Mouse (Mus musculus): ENCODE results near the gene Nrip1. TPM values are rescaled to one million over a fixed set of nuclear protein-coding genes. Genes with fewer than 3 reads are reported as not detected.

Nrip1 gene
- 44.5 and 47.0 TPM in 2 replicates for polyA plus RNA-seq (2015; fragmentation: Nextera tagmentation; extraction: Ambion mirVana)

- Histone ChIP-seq H3K4me2 (peak within 1 kb of the TSS; percentile 70), H3K4me1 (peaks cover 24% of the 10 kb centered on the region), H3K27me3 (no peaks in the 10 kb centered on the region), H3K9ac (peak within 1 kb of the TSS; percentile 93), H3K27ac (peak within 1 kb of the TSS; percentile 99), H3K36me3 (no peaks in the 10 kb centered on the region), H3K4me3 (peak within 1 kb of the TSS; percentile 88), H3K9me3 (no peaks in the 10 kb centered on the region)
- under 1% methylated on average over 9 of the region's 9 CpGs for WGBS
- ATAC-seq (ENCODE audit: borderline replicate concordance, extremely low read depth, low FRiP score, low TSS enrichment): peak; percentile 13
Measured at GRCm38 (mm10) chr16:76373671-76374091, at the start of gene Nrip1. TSS of gene Nrip1 (minus strand) at chr16:76373827.

DNA sequence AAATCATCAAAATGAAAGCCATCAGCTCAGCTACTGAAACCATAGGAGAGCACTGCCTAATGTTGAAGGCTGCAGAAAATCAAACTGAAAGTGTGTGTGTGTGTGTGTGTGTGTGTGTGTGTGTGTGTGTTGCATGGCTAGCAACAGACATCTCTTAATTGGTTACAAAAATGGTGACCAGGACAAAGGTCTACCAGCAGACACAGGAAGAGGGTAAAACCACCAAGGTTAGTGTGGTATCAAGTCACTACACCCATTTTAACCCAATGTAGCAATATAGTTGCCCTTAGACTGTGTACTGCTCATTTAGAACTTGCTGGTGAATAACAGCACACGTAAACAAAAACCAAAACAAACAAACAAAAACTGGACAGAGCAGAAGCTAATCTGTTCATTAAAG lies 48.9 kb upstream of the Nrip1 start:
- Histone ChIP-seq H3K27me3 (no peaks in the 10 kb centered on the region), H3K27ac (no peak overlapping the region), H3K4me3 (no peak overlapping the region), H3K36me3 (no peaks in the 10 kb centered on the region), H3K9me3 (no peaks in the 10 kb centered on the region), H3K9ac (no peak overlapping the region), H3K4me1 (no peaks in the 10 kb centered on the region), H3K4me2 (no peak overlapping the region)
- ATAC-seq (ENCODE audit: borderline replicate concordance, extremely low read depth, low FRiP score, low TSS enrichment): no peak
- 80% methylated on average over 1 of the region's 1 CpGs for WGBS

DNA sequence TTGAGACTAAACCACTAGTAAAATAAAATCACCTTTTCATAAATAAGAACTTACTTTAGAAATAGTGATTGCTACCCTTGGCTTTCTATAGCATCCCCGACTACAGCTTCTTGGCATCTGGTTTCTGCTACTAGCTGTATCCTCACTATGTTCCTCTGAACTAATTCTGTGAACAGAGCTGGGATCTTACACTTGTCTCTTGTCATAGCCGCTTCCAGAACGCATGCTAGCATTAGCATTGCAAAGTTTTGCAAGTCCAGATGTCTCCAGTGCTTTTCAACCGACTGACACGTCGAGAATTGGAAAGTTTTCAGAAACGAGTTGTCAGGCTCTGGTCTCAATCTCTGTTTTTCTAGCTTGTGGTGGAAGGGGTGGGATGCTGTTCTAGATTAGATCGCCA lies 46.2 kb upstream of the Nrip1 start:
- no peak for ATAC-seq (ENCODE audit: borderline replicate concordance, extremely low read depth, low FRiP score, low TSS enrichment)
- no peak overlapping the region for H3K4me3 ChIP-seq
- no peak overlapping the region for H3K4me2 ChIP-seq
- WGBS: 42% methylated on average over 8 of the region's 8 CpGs
- no peaks in the 10 kb centered on the region for H3K27me3 ChIP-seq
- no peak overlapping the region for H3K27ac ChIP-seq
- H3K9me3 ChIP-seq: no peaks in the 10 kb centered on the region
- H3K9ac ChIP-seq: no peak overlapping the region
- H3K4me1 ChIP-seq: no peaks in the 10 kb centered on the region
- no peaks in the 10 kb centered on the region for H3K36me3 ChIP-seq

DNA sequence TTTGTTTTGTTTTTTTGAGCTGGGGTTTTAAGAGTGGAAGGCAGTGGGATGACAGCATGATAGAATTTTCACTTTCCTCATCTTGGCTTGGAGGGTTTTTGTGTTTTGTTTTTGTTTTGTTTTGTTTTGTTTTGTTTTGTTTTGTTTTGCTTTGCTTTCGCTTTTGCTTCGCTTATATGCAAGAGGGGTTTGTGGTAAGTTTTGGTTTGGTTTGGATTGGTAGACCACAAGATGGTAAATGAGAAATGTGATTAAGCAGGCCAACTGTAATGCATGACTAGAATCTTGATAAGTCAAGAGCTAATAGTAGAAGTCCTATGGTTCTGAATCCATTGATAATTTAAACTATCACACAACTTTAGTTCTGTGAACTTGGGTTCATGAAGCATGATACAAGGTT lies 42.9 kb upstream of the Nrip1 start:
- no peaks in the 10 kb centered on the region for H3K4me1 ChIP-seq
- H3K4me2 ChIP-seq: no peak overlapping the region
- H3K27ac ChIP-seq: no peak overlapping the region
- no peaks in the 10 kb centered on the region for H3K36me3 ChIP-seq
- H3K9me3 ChIP-seq: no peaks in the 10 kb centered on the region
- 92% methylated on average over 2 of the region's 2 CpGs for WGBS
- no peak overlapping the region for H3K9ac ChIP-seq
- no peak overlapping the region for H3K4me3 ChIP-seq
- no peak for ATAC-seq (ENCODE audit: borderline replicate concordance, extremely low read depth, low FRiP score, low TSS enrichment)
- no peaks in the 10 kb centered on the region for H3K27me3 ChIP-seq

DNA sequence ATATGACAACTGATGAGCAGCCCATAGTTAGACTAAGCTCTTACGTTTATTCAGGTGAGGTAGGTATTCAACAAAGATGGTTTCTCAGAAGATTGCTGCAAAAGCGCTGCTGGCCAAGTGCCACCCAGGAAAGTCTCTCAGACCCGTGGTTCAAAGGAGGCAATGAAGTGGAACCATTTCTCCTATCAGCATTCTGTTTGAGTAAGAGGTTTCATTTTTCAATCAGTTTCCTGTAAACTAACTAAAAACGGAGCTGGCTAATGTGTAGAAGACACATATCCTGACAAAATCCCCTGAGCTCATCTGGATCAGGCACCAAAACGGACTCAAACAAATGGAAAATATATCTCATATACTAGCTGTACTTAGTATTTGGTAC lies 42.4 kb upstream of the Nrip1 start:
- no peaks in the 10 kb centered on the region for H3K4me1 ChIP-seq

GRCm38 (mm10) chr16:76415407-76416059 lies 41.9 kb upstream of the Nrip1 start:
- Histone ChIP-seq H3K4me3 (no peak overlapping the region), H3K27me3 (no peaks in the 10 kb centered on the region), H3K9ac (no peak overlapping the region), H3K27ac (no peak overlapping the region), H3K4me1 (no peaks in the 10 kb centered on the region), H3K9me3 (no peaks in the 10 kb centered on the region), H3K4me2 (no peak overlapping the region), H3K36me3 (no peaks in the 10 kb centered on the region)
- no peak for ATAC-seq (ENCODE audit: borderline replicate concordance, extremely low read depth, low FRiP score, low TSS enrichment)
- WGBS: 54% methylated on average over 9 of the region's 9 CpGs

More for the DNA sequence above, 42.4 kb upstream of the Nrip1 start:
- no peaks in the 10 kb centered on the region for H3K36me3 ChIP-seq
- no peak overlapping the region for H3K4me3 ChIP-seq
- H3K4me2 ChIP-seq: no peak overlapping the region
- no peaks in the 10 kb centered on the region for H3K9me3 ChIP-seq
- no peak overlapping the region for H3K27ac ChIP-seq
- no peaks in the 10 kb centered on the region for H3K27me3 ChIP-seq
- WGBS: 57% methylated on average over 5 of the region's 5 CpGs
- no peak for ATAC-seq (ENCODE audit: borderline replicate concordance, extremely low read depth, low FRiP score, low TSS enrichment)
- H3K9ac ChIP-seq: no peak overlapping the region

- H3K36me3 ChIP-seq: no peaks in the 10 kb centered on the region
- no peaks in the 10 kb centered on the region for H3K27me3 ChIP-seq
- no peaks in the 10 kb centered on the region for H3K9me3 ChIP-seq
- no peak overlapping the region for H3K27ac ChIP-seq
- no peak overlapping the region for H3K9ac ChIP-seq
- H3K4me3 ChIP-seq: no peak overlapping the region
- no peak overlapping the region for H3K4me2 ChIP-seq
- no peak for ATAC-seq (ENCODE audit: borderline replicate concordance, extremely low read depth, low FRiP score, low TSS enrichment)
- no peaks in the 10 kb centered on the region; the same call in 1 of the 2 replicates for H3K4me1 ChIP-seq
- 49% methylated on average over 5 of the region's 5 CpGs for WGBS
Measured at GRCm38 (mm10) chr16:76414528-76414927, 40.9 kb upstream of the Nrip1 start.

GRCm38 (mm10) chr16:76413581-76413980 lies 40.0 kb upstream of the Nrip1 start:
- H3K27me3 ChIP-seq: no peaks in the 10 kb centered on the region
- no peak overlapping the region for H3K27ac ChIP-seq
- ATAC-seq (ENCODE audit: borderline replicate concordance, extremely low read depth, low FRiP score, low TSS enrichment): no peak
- H3K4me1 ChIP-seq: peaks cover 4% of the 10 kb centered on the region; the same call in 1 of the 2 replicates
- H3K36me3 ChIP-seq: no peaks in the 10 kb centered on the region
- no peak overlapping the region for H3K4me3 ChIP-seq
- no peak overlapping the region for H3K4me2 ChIP-seq
- H3K9me3 ChIP-seq: no peaks in the 10 kb centered on the region
- WGBS: 87% methylated on average over 8 of the region's 8 CpGs
- no peak overlapping the region for H3K9ac ChIP-seq

DNA sequence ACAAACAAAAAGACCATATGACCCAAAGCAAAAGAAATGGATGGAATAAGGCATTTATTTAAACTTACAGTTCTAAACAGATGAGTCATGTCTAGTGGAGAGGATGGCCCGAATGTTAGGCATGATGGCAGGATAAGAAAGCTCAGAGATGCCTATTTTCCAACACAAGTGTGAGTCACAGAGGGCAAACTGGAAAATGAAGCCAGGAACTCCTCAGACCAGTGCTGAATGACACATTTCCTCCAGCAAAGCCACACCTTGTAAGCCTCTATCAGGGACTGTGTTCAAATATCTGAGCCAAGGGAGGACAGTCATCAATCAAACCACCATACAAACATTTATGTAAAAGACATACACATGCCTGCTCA lies 35.7 kb upstream of the Nrip1 start:
- no peak overlapping the region for H3K27ac ChIP-seq
- H3K4me2 ChIP-seq: no peak overlapping the region
- peak; percentile 14; the same call in 1 of the 2 replicates for ATAC-seq (ENCODE audit: borderline replicate concordance, extremely low read depth, low FRiP score, low TSS enrichment)
- H3K4me1 ChIP-seq: peaks cover 21% of the 10 kb centered on the region; the same call in 1 of the 2 replicates
- H3K9ac ChIP-seq: no peak overlapping the region
- WGBS: 24% methylated on average over 1 of the region's 1 CpGs
- no peaks in the 10 kb centered on the region for H3K36me3 ChIP-seq
- no peaks in the 10 kb centered on the region for H3K9me3 ChIP-seq
- no peaks in the 10 kb centered on the region for H3K27me3 ChIP-seq
- no peak overlapping the region for H3K4me3 ChIP-seq

GRCm38 (mm10) chr16:76408696-76409354 lies 35.2 kb upstream of the Nrip1 start:
- Histone ChIP-seq H3K36me3 (no peaks in the 10 kb centered on the region), H3K4me3 (no peak overlapping the region), H3K4me1 (peaks cover 21% of the 10 kb centered on the region; the same call in 1 of the 2 replicates), H3K4me2 (no peak overlapping the region), H3K9ac (no peak overlapping the region), H3K9me3 (no peaks in the 10 kb centered on the region), H3K27me3 (no peaks in the 10 kb centered on the region), H3K27ac (no peak overlapping the region)
- WGBS: 36% methylated on average over 4 of the region's 4 CpGs
- peak; percentile 72; the same call in 1 of the 2 replicates for ATAC-seq (ENCODE audit: borderline replicate concordance, extremely low read depth, low FRiP score, low TSS enrichment)

GRCm38 (mm10) chr16:76408241-76408640 lies 34.6 kb upstream of the Nrip1 start:
- no peak overlapping the region for H3K27ac ChIP-seq
- H3K27me3 ChIP-seq: no peaks in the 10 kb centered on the region
- no peak for ATAC-seq (ENCODE audit: borderline replicate concordance, extremely low read depth, low FRiP score, low TSS enrichment)
- H3K9me3 ChIP-seq: no peaks in the 10 kb centered on the region
- WGBS: 63% methylated on average over 8 of the region's 8 CpGs
- H3K4me3 ChIP-seq: no peak overlapping the region
- H3K9ac ChIP-seq: no peak overlapping the region
- H3K36me3 ChIP-seq: no peaks in the 10 kb centered on the region
- no peak overlapping the region for H3K4me2 ChIP-seq
- peaks cover 21% of the 10 kb centered on the region; the same call in 1 of the 2 replicates for H3K4me1 ChIP-seq

- Histone ChIP-seq H3K9ac (no peak overlapping the region), H3K27ac (no peak overlapping the region), H3K4me2 (peak overlapping the region; percentile 26; the same call in 1 of the 2 replicates), H3K36me3 (no peaks in the 10 kb centered on the region), H3K4me1 (peaks cover 21% of the 10 kb centered on the region; the same call in 1 of the 2 replicates), H3K27me3 (no peaks in the 10 kb centered on the region), H3K9me3 (no peaks in the 10 kb centered on the region), H3K4me3 (no peak overlapping the region)
- no peak for ATAC-seq (ENCODE audit: borderline replicate concordance, extremely low read depth, low FRiP score, low TSS enrichment)
- 38% methylated on average over 13 of the region's 13 CpGs for WGBS
Measured at GRCm38 (mm10) chr16:76407321-76407920, 33.8 kb upstream of the Nrip1 start.

All from lung, embryonic 15.5 days (tissue).